Mouse (Mus musculus): Measurements from ENCODE around the gene Ptprn. TPM values are rescaled to one million over a fixed set of nuclear protein-coding genes. Genes with fewer than 3 reads are reported as not detected.

The Ptprn gene
- polyA plus RNA-seq, 1 experiment from 2014 or later, result 0.45 TPM

DNA sequence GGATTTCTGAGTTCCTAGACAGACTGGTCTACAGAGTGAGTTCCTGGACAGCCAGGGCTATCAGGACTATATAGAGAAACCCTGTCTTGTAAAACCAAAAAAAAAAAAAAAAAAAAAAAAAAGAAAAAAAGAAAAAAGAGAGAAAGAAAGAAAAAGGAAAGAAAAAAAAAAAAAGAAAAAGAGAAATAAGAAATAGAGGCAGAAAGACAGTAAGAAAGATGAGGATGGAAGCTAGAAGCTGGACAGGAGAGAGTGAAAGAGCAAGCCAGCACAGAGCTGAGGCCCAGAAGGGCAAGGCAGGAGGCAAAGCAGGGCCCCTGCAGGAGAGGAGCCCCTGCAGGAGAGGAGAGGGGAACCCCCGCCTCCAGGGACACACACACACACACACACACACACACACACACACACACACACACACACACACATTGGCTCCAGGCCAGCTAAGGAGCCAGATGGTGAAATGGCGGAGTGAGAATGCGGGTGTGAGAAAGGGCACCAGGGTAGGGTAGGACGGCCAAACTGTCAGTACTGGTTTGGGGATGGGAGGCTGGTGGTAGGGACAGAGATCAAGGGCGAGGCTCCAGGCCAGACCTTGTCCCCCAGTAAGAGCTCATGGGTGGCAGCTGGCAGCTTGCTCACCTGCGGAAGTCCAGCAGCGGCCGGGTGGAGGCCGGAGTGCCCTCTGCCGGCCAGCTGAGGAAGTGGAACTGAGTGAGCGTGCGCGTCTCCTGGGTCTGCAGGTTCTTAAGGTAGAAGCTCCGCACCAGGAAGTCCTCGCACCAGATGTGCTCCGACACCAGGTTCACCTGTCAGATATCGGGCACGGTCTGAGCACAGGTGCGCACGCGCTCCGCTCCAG, 13.0 kb downstream of the Ptprn start:
- Histone ChIP-seq H3K36me3 (no peaks in the 10 kb centered on the region), H3K9me3 (replicated peaks) (no peaks in the 10 kb centered on the region), H3K9ac (peak overlapping the region; percentile 5; the same call in 1 of the 2 replicates), H3K27ac (no peak overlapping the region), H3K4me2 (peak overlapping the region; percentile 63), H3K27me3 (no peaks in the 10 kb centered on the region; the same call in 1 of the 2 replicates), H3K4me1 (replicated peaks) (peaks cover 37% of the 10 kb centered on the region), H3K4me3 (peak overlapping the region; percentile 37)
- no peak for ATAC-seq (replicated peaks; ENCODE audit: insufficient number of reproducible peaks, insufficient read depth, low FRiP score, low read depth)
- 7% methylated on average over 21 of the region's 22 CpGs for WGBS

DNA sequence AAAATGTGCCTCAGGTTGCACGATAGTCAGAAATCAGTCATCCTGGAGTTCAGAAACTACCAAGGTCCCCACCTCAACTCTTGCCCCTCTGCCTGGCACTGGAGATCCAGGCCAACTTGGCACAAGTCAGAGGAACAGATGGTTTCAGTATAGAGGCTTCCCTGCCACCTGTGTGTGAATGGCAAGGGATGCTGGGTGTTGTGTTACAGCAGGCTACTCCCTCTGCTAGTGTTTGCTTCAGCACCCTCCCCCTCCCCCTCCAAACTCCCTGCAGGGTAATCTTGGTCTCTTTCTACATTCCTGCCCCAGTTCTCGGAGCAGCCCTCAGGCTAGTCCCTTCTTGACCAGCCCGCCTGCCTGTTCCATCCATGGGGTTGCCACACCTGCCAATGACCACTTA, 13.8 kb downstream of the Ptprn start:
- Histone ChIP-seq H3K9me3 (replicated peaks) (no peaks in the 10 kb centered on the region), H3K27ac (no peak overlapping the region), H3K4me3 (no peak overlapping the region), H3K36me3 (no peaks in the 10 kb centered on the region), H3K27me3 (no peaks in the 10 kb centered on the region; the same call in 1 of the 2 replicates), H3K4me2 (no peak overlapping the region), H3K9ac (no peak overlapping the region), H3K4me1 (replicated peaks) (peaks cover 37% of the 10 kb centered on the region)
- no peak for ATAC-seq (replicated peaks; ENCODE audit: insufficient number of reproducible peaks, insufficient read depth, low FRiP score, low read depth)
- WGBS, result 70% methylated on average over 3 of the region's 3 CpGs

- Histone ChIP-seq H3K27me3 (no peaks in the 10 kb centered on the region; the same call in 1 of the 2 replicates), H3K4me2 (0 out of 2 replicates have a peak overlapping the region, but pooled peaks have one; percentile 22), H3K27ac (peak overlapping the region; percentile 94), H3K9ac (peak overlapping the region; percentile 41), H3K36me3 (peaks cover 6% of the 10 kb centered on the region; the same call in 1 of the 2 replicates), H3K4me1 (replicated peaks) (peaks cover 37% of the 10 kb centered on the region), H3K9me3 (replicated peaks) (no peaks in the 10 kb centered on the region), H3K4me3 (no peak overlapping the region)
- peak; percentile 80 for ATAC-seq (replicated peaks; ENCODE audit: insufficient number of reproducible peaks, insufficient read depth, low FRiP score, low read depth)
- WGBS, result 32% methylated on average over 9 of the region's 9 CpGs
Observed at GRCm38 (mm10) chr1:75248041-75248772, 16.1 kb downstream of the Ptprn start.

DNA sequence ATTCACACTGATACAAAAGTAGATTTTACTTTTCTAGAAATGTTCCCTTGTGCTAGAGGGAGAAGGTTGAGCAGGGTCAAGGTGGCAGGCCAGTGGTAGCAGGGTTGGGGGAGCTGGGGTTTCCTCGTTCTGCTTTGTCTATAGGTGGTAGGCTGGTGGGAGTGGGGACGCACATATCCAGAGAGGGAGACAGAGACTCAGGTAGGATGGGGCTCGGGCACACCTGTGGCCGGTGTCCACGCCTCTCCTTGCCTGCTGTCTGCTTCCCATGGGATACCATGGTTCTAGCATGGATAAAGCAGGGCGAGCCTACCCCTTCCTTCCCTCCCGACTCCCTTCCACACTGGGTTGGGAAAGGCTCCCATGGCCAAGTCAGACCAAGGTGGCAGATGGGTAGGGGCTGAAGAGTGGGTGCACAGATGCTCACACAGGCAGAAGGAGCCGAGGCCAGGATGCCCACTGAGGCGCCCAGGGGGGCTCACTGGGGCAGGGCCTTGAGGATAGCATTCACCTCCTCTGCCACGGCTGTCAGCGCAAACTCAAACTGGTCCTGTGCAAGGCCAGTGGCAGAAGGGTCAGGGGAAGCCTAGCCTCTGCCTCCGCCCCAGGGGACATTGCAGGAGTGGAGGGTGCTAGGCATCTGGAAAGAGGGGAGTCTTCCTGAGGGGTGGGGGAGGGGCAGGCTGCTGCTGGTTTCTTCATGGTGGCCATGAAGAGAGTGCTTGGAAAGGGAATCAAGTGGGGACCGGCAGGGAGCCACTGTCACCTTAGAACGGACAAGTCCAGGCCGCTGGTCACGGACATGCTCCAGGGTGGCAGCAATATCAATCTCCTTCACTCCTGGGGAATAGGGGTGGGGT, 17.0 kb downstream of the Ptprn start:
- H3K4me3 ChIP-seq, result no peak overlapping the region
- H3K27me3 ChIP-seq, result no peaks in the 10 kb centered on the region; the same call in 1 of the 2 replicates
- H3K4me2 ChIP-seq, result no peak overlapping the region
- WGBS, result 77% methylated on average over 16 of the region's 16 CpGs
- ATAC-seq (replicated peaks; ENCODE audit: insufficient number of reproducible peaks, insufficient read depth, low FRiP score, low read depth), result no peak
- H3K9ac ChIP-seq, result peak overlapping the region; percentile 41
- peak overlapping the region; percentile 94 for H3K27ac ChIP-seq
- no peaks in the 10 kb centered on the region for H3K9me3 ChIP-seq (replicated peaks)
- peaks cover 37% of the 10 kb centered on the region for H3K4me1 ChIP-seq (replicated peaks)
- peaks cover 6% of the 10 kb centered on the region; the same call in 1 of the 2 replicates for H3K36me3 ChIP-seq

DNA sequence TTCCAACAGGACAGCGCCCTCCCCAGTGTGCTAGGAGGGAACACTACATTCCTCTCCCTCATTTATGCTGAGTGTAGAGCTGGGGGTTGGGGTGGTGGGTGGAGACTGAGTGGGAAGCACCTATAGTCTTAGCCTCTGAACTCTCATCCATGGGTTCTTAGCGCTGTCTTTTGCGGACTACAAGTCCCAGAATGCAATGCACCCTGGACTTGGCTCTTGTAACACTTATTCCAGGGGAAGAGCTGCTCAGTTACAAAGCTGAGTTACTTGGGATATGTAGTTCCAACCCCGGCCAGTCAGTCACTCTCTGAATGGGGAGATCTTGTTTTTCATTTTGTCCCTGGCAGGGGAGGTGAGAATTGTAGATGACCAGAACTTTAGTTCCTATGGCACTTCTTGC, 19.5 kb downstream of the Ptprn start:
- Histone ChIP-seq H3K9me3 (replicated peaks) (no peaks in the 10 kb centered on the region), H3K27ac (no peak overlapping the region), H3K27me3 (no peaks in the 10 kb centered on the region), H3K4me2 (no peak overlapping the region), H3K4me1 (replicated peaks) (peaks cover 30% of the 10 kb centered on the region), H3K9ac (no peak overlapping the region), H3K4me3 (no peak overlapping the region), H3K36me3 (peaks cover 20% of the 10 kb centered on the region)
- ATAC-seq (replicated peaks; ENCODE audit: insufficient number of reproducible peaks, insufficient read depth, low FRiP score, low read depth), result peak; percentile 45; the same call in 1 of the 2 replicates
- 22% methylated on average over 4 of the region's 4 CpGs for WGBS

GRCm38 (mm10) chr1:75244175-75244826, 20.0 kb downstream of the Ptprn start:
- H3K27me3 ChIP-seq, result no peaks in the 10 kb centered on the region
- ATAC-seq (replicated peaks; ENCODE audit: insufficient number of reproducible peaks, insufficient read depth, low FRiP score, low read depth), result no peak
- H3K4me3 ChIP-seq, result no peak overlapping the region
- H3K4me2 ChIP-seq, result no peak overlapping the region
- no peak overlapping the region for H3K9ac ChIP-seq
- H3K9me3 ChIP-seq (replicated peaks), result no peaks in the 10 kb centered on the region
- no peak overlapping the region for H3K27ac ChIP-seq
- peaks cover 26% of the 10 kb centered on the region for H3K36me3 ChIP-seq
- peaks cover 29% of the 10 kb centered on the region for H3K4me1 ChIP-seq (replicated peaks)
- 92% methylated on average over 12 of the region's 12 CpGs for WGBS

- no peak overlapping the region for H3K27ac ChIP-seq
- H3K27me3 ChIP-seq, result no peaks in the 10 kb centered on the region
- no peak overlapping the region for H3K9ac ChIP-seq
- 87% methylated on average over 14 of the region's 14 CpGs for WGBS
- no peak overlapping the region for H3K4me3 ChIP-seq
- no peaks in the 10 kb centered on the region for H3K9me3 ChIP-seq (replicated peaks)
- peaks cover 26% of the 10 kb centered on the region for H3K36me3 ChIP-seq
- peaks cover 28% of the 10 kb centered on the region for H3K4me1 ChIP-seq (replicated peaks)
- ATAC-seq (replicated peaks; ENCODE audit: insufficient number of reproducible peaks, insufficient read depth, low FRiP score, low read depth), result no peak
- H3K4me2 ChIP-seq, result no peak overlapping the region
Observed at GRCm38 (mm10) chr1:75243411-75243810, 20.9 kb downstream of the Ptprn start.

DNA sequence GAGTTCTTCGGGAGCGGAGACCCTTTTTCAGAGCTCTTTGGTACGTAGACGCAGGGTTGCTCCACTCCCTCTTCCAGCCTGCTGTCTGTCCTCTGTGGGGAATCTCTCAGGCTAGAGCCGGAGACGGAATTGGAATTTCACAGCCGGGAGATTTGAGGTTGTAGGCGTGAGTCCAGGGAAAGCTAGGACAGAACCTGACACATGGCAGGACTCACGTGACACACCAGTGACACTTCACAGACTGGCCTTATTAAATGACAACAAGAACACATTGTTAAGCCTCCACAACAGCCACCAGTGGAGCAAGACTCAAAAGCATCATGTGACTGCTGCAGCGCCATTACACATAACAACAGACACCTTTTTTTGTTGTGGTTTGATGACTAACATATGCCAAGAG, 24.7 kb downstream of the Ptprn start:
- H3K27me3 ChIP-seq, result no peaks in the 10 kb centered on the region
- no peak for ATAC-seq (replicated peaks; ENCODE audit: insufficient number of reproducible peaks, insufficient read depth, low FRiP score, low read depth)
- H3K36me3 ChIP-seq, result peaks cover 26% of the 10 kb centered on the region
- peaks cover 30% of the 10 kb centered on the region for H3K4me1 ChIP-seq (replicated peaks)
- H3K27ac ChIP-seq, result peak overlapping the region; percentile 56
- no peak overlapping the region for H3K9ac ChIP-seq
- 67% methylated on average over 10 of the region's 10 CpGs for WGBS
- H3K4me3 ChIP-seq, result no peak overlapping the region
- H3K4me2 ChIP-seq, result no peak overlapping the region
- H3K9me3 ChIP-seq (replicated peaks), result no peaks in the 10 kb centered on the region

- under 1% methylated on average over 53 of the region's 64 CpGs for WGBS
- ATAC-seq (replicated peaks; ENCODE audit: insufficient number of reproducible peaks, insufficient read depth, low FRiP score, low read depth), result peak; percentile 91
- Histone ChIP-seq H3K27me3 (no peaks in the 10 kb centered on the region), H3K9ac (peak within 1 kb of the TSS; percentile 94), H3K36me3 (peaks cover 17% of the 10 kb centered on the region), H3K4me3 (peak within 1 kb of the TSS; percentile 89), H3K9me3 (replicated peaks) (no peaks in the 10 kb centered on the region), H3K4me1 (replicated peaks) (peaks cover 32% of the 10 kb centered on the region), H3K27ac (peak within 1 kb of the TSS; percentile 95), H3K4me2 (peak within 1 kb of the TSS; percentile 98)
Observed at GRCm38 (mm10) chr1:75236117-75237050, 27.9 kb downstream of the Ptprn start, which contains the start of gene Dnajb2. Dnajb2 (plus strand) TSS chr1:75236406.
